Mouse (Mus musculus) right cerebral cortex, postnatal 14 days (tissue): ENCODE measurements around the gene Llgl1.
A peak's percentile ranks its signal among the peaks of the same experiment; 100 is the strongest.

ENCODE experiments used
- DNase-seq: peaks from one replicate; pipeline ENCODE4 v3.0.0; 2022

Gene Llgl1

GRCm38 (mm10) chr11:60699524-60700075 lies at the start of gene Llgl1:
Gene Llgl1 (plus strand): TSS chr11:60699723.
- peak; percentile 86 for DNase-seq

DNA sequence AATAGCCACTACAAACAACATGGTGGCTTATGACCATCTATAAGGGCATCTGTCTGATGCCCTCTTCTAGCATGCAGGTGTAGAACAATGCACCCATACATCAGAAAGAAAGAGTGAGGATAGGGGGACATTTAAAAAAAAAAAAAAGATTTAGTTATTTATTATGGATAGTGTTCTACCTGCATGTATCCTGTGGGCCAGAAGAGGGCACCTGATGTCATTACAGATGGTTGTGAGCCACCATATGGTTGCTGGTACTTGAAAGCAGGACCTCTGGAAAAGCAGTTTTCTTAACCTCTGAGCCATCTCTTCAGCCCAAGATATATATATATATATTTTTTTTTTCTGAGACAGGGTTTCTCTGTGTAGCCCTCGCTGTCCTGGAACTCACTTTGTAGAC lies 3.4 kb upstream of the Llgl1 start:
- DNase-seq, result no peak

GRCm38 (mm10) chr11:60697561-60697960 lies 2.0 kb upstream of the Llgl1 start:
- no peak for DNase-seq

- peak; percentile 50 for DNase-seq
These were observed 558 bp upstream of the Llgl1 start for GRCm38 (mm10) chr11:60698806-60699523.

DNA sequence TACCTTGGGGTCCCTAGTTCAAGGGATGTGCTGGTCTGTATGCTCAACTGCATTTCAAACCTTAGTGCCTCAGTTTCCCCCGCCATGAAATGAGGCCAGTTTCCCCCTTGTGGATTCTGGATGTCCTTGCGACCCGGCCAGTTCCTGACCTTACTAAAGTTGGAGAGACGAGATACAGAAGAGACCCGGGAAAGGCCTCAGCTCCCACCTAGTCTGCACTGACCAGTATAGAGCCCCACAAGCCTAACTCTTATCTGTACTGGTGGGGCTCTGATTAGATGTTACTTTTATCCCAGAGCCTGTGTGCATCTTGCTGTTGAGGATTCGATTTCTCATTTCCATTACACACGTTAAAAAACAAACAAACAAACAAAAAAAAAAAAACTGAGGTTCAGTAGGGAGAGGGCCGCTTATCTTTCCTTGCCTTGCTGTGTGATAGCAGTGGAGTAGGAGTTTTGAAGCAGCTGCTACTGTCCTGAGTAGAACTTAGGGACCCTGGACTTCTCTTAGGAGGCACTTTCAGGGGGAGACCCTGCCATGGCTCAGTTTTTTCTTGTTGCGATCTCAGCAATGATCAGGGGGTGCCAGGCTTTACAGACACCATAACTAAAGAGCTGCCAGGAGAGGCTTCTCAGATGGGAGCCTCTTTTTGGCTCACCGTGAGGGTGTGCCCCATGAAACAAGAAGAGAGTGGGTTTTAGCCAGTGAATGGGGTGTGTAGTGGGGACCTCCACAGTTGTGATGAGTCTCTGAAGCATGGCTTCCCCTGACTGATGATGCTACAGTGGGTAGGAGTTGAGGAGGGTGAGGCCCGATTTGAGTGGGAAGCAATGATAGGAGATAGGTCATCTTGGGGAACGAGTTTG lies 1.0 kb downstream of the Llgl1 start:
- DNase-seq, result no peak

DNA sequence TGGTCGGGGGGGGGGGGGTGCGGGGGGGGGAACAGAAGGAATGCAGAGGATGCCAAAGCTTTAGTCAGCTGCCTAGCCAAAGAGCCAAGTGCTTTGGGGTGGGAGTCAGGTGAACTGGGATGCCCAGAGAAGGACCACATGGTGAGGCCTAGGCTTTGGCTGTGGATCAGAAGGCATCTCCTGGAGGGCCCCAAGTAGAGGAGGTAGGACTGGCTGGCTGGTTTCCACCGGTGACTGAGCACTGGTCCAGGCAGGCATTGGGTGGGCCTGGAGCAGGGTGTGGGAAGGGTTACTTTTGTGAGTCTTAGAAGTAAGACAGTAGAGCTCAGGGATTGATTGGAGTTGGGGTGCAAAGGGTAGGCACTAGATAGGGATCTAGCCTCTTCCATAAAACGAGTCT lies 2.1 kb downstream of the Llgl1 start:
- no peak for DNase-seq

GRCm38 (mm10) chr11:60703131-60703530 lies 3.6 kb downstream of the Llgl1 start:
- peak; percentile 79 for DNase-seq

- DNase-seq, result no peak
These were observed 4.7 kb downstream of the Llgl1 start for GRCm38 (mm10) chr11:60704023-60704880.

GRCm38 (mm10) chr11:60705255-60705654 lies 5.7 kb downstream of the Llgl1 start:
- DNase-seq, result no peak

DNA sequence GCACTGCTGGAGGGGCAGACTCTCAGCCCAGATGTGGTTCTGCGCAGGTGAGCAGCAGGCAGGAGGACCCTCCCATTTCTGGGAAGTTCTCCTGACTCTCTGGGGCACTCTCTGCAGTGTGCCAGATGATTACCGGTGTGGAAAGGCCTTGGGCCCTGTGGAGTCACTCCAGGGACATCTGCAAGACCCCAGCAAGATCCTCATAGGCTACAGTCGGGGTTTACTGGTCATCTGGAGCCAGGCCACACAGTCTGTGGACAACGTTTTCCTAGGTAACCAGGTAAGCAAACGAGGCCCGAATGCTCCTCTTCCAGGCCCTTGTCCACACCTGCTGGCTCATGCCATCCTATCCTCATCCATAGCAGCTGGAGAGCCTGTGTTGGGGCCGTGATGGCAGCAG lies 6.6 kb downstream of the Llgl1 start:
- no peak for DNase-seq

GRCm38 (mm10) chr11:60706696-60707480 lies 7.4 kb downstream of the Llgl1 start:
- DNase-seq, result peak; percentile 4

- peak; percentile 14 for DNase-seq
These were observed 8.1 kb downstream of the Llgl1 start for GRCm38 (mm10) chr11:60707672-60708071.

- DNase-seq, result no peak
These were observed 9.1 kb downstream of the Llgl1 start for GRCm38 (mm10) chr11:60708631-60709030.

DNA sequence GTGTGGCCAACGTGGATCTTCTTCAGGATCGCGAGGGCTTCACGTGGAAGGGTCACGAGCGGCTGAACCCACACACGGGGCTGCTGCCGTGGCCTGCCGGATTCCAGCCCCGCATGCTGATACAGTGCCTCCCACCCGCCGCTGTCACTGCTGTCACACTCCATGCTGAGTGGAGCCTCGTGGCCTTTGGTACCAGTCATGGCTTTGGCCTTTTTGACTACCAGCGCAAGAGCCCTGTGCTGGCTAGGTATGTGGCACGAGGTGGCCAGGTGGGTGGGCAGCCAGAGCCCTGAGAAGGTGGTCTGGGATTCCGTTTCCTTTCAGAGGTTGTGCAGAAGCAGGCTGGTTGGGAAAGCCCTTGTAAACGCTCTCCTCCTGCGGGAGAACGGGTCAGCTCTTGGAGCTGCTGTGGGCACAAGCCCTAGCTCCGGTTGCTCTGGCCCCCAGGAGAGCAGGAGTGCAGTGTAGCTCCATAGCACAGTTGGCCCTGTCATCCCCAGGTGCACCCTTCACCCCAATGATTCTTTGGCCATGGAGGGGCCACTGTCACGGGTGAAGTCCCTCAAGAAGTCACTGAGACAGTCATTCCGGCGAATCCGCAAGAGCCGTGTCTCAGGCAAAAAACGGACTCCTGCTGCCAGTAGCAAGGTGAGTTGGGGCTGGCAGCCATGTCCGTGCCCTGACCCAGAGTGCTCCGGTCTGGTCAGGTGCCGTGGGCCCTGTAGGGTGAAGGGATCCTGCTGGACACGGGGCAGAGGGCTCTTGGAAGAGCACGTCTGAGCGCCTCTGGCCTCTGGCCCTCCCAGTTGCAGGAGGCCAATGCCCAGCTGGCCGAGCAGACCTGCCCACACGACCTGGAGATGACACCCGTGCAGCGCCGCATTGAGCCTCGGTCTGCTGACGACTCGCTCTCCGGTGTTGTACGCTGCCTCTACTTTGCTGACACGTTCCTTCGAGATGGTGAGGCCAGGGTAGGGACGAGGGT lies 10.2 kb downstream of the Llgl1 start:
- no peak for DNase-seq

GRCm38 (mm10) chr11:60711218-60711617 lies 11.7 kb downstream of the Llgl1 start:
- no peak for DNase-seq

- DNase-seq, result no peak
These were observed 12.5 kb downstream of the Llgl1 start for GRCm38 (mm10) chr11:60712040-60712439.

DNA sequence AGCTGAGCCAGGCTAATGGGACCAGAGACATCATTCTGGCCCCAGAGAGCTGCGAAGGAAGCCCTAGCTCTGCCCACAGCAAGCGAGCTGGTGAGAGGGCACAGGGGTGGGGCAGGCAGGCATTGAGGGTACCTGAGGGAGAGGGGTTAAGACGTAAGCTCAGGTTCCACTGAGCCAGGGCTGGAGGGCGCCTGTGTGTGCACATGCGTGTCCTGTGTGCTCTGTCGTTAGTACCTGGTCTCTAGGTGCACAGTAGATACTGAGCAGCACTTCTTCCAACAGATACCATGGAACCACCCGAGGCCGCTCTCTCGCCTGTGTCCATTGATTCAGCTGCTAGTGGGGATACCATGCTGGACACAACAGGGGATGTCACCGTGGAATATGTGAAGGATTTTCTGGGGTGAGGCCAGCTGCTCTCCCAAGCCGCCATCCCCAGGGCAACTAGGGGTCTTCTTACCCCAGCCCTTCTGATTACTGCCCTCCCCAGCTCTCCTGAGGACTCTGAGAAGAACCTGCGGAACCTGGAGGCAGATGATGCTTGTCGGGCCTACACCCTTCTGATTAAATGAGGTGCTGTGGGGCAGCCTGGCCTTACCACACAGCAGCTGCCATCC lies 13.2 kb downstream of the Llgl1 start:
- DNase-seq, result no peak

GRCm38 (mm10) chr11:60715833-60716232 lies 16.3 kb downstream of the Llgl1 start:
- no peak for DNase-seq

GRCm38 (mm10) chr11:60719263-60719662 lies 19.7 kb downstream of the Llgl1 start:
- DNase-seq, result no peak
